Mouse (Mus musculus): ENCODE results near the gene Bcr. TPM values are rescaled to one million over a fixed set of nuclear protein-coding genes. Genes with fewer than 3 reads are reported as not detected.
"Not testable (repeated sequence)": the region's sequence is repeated elsewhere in the genome, so short reads cannot be mapped to it uniquely, and the experiment has no call there.

Gene Bcr
- total and polyA plus RNA-seq, 2 experiments, result 7.5 to 14.7 TPM

DNA sequence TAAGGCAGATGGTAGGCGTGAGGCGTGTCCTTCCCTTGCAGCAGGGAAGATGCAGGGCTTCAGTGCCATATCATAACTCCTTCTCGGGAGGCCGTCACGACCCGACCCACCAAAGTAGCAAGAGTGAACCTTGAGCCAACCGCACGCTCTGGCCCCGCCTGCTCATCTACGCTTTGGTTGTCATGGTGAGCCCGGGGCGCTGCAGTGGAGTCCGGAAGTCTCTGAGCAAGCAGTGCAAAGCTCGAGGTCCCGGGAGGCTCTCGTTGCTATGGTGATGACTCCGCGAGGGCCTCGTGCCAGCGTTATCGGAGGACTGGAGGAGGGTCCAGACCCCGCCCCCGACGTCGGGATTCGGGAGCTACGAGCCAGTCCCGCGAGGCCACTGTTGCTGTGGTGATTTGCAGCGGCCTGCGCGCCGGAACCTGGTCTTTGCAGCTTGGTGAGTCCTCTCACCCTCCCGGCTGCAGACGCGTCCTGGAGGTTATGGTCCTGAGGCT, 23.5 kb upstream of the Bcr start, which contains the start of gene Rab36:
Rab36 (plus strand) TSS at position 176 of the 497 bp plus-strand sequence.
- no peak for TF ChIP-seq CTCF (IDR thresholded peaks at IDR 0.05; ENCODE audit: low read depth, low read length)
- no peak for TF ChIP-seq POLR2A (IDR thresholded peaks at IDR 0.05; ENCODE audit: extremely low read depth, insufficient read depth, low read length)
- H3K9ac ChIP-seq (ENCODE audit: low read depth, low read length), result no peak within 1 kb of the TSS
- WGBS, result 4% methylated on average over 36 of the region's 36 CpGs

DNA sequence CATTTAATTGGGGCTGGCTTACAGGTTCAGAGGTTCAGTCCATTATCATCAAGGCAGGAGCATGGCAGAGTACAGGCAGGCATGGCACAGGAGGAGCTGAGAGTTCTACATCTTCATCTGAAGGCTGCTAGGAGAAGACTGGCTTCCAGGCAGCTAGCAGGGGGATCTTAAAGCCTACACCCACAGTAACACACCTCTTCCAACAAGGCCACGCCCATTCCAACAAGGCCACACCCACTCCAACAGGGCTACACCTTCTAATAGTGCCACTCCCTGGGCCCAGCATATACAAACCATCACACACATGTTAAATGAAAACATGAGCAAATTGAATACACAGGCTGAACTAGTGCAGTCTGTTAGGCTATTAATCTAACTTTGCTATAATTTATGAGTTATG, 18.3 kb upstream of the Bcr start:
- not testable (repeated sequence) for H3K36me3 ChIP-seq (ENCODE audit: control insufficient read depth, insufficient read depth, low read length); H3K79me2 ChIP-seq (ENCODE audit: control insufficient read depth, insufficient read depth, low read length); H3K9ac ChIP-seq (ENCODE audit: low read depth, low read length); H3K27me3 ChIP-seq (ENCODE audit: control insufficient read depth, insufficient read depth, low read length); H3K27ac ChIP-seq (replicated peaks; ENCODE audit: insufficient read depth, low read depth, low read length); DNase-seq (ENCODE audit: extremely low read depth, low read depth, low spot score); H3K4me3 ChIP-seq (ENCODE audit: insufficient read depth, low read depth, low read length)
- WGBS, result 7% methylated on average over 1 of the region's 1 CpGs
- peaks cover 17% of the 10 kb centered on the region for H3K4me1 ChIP-seq (ENCODE audit: control insufficient read depth, insufficient read depth, low read length)

More for the DNA sequence above, 23.5 kb upstream of the Bcr start, which contains the start of gene Rab36:
- Histone ChIP-seq H3K27me3 (ENCODE audit: control insufficient read depth, insufficient read depth, low read length) (no peaks in the 10 kb centered on the region), H3K79me2 (ENCODE audit: control insufficient read depth, insufficient read depth, low read length) (no peaks in the 10 kb centered on the region), H3K4me3 (ENCODE audit: insufficient read depth, low read depth, low read length) (peak within 1 kb of the TSS; percentile 36), H3K4me1 (ENCODE audit: control insufficient read depth, insufficient read depth, low read length) (peaks cover 10% of the 10 kb centered on the region), H3K36me3 (ENCODE audit: control insufficient read depth, insufficient read depth, low read length) (no peaks in the 10 kb centered on the region), H3K27ac (replicated peaks; ENCODE audit: insufficient read depth, low read depth, low read length) (no peak within 1 kb of the TSS)
- DNase-seq (ENCODE audit: extremely low read depth, low read depth, low spot score), result peak; percentile 66

DNA sequence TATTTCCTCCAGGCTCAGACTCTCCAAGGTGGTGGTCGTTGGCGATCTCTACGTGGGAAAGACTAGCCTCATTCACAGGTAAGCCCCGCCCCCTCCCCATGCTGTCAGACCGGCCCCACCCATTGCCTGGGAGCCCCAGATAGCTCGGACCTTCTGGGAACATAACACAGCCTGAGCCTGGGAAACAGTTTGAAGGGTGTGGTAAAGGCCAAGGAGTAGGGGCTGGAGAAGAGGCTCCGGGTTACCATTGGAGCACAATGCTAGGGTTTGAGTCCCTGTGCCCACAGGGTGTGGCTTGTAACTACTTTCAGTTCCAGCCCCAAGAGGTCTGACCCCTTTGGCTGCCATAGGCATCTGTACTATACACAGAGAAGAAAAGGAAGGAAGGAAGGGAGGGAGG, 15.9 kb upstream of the Bcr start:
- no peaks in the 10 kb centered on the region for H3K79me2 ChIP-seq (ENCODE audit: control insufficient read depth, insufficient read depth, low read length)
- WGBS, result 41% methylated on average over 7 of the region's 7 CpGs
- no peak for TF ChIP-seq POLR2A (IDR thresholded peaks at IDR 0.05; ENCODE audit: extremely low read depth, insufficient read depth, low read length)
- no peak for TF ChIP-seq CTCF (IDR thresholded peaks at IDR 0.05; ENCODE audit: low read depth, low read length)

DNA sequence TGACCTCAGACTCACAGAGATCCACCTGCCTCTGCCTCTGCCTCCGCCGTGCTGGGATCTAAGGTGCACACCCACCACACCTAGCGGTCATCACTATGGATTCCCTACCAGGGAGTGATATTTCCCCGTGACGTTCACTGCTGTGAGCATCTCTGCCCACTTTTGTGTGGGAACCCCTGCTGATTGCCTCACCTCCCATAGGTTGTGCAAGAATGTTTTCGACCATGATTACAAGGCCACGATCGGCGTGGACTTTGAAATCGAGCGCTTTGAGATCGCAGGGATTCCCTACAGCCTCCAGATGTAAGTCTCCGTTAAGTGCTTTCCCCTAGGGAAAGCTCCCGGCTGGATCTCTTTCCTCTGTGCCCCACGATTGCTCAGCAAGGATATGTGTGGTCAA, 14.6 kb upstream of the Bcr start:
- Histone ChIP-seq H3K36me3 (ENCODE audit: control insufficient read depth, insufficient read depth, low read length) (no peaks in the 10 kb centered on the region), H3K4me3 (ENCODE audit: insufficient read depth, low read depth, low read length) (no peak overlapping the region), H3K9ac (ENCODE audit: low read depth, low read length) (peak overlapping the region; percentile 20; the same call in 1 of the 2 replicates), H3K79me2 (ENCODE audit: control insufficient read depth, insufficient read depth, low read length) (no peaks in the 10 kb centered on the region), H3K4me1 (ENCODE audit: control insufficient read depth, insufficient read depth, low read length) (peaks cover 20% of the 10 kb centered on the region), H3K27me3 (ENCODE audit: control insufficient read depth, insufficient read depth, low read length) (no peaks in the 10 kb centered on the region), H3K27ac (replicated peaks; ENCODE audit: insufficient read depth, low read depth, low read length) (peak overlapping the region; percentile 85)
- 29% methylated on average over 15 of the region's 15 CpGs for WGBS
- TF ChIP-seq CTCF (IDR thresholded peaks at IDR 0.05; ENCODE audit: low read depth, low read length) (0 out of 2 replicates have a peak, but pooled peaks have one; percentile 4), POLR2A (IDR thresholded peaks at IDR 0.05; ENCODE audit: extremely low read depth, insufficient read depth, low read length) (no peak)
- peak; percentile 83 for DNase-seq (ENCODE audit: extremely low read depth, low read depth, low spot score)

More for the DNA sequence above, 15.9 kb upstream of the Bcr start:
- no peak overlapping the region for H3K27ac ChIP-seq (replicated peaks; ENCODE audit: insufficient read depth, low read depth, low read length)
- peaks cover 17% of the 10 kb centered on the region for H3K4me1 ChIP-seq (ENCODE audit: control insufficient read depth, insufficient read depth, low read length)
- no peaks in the 10 kb centered on the region for H3K27me3 ChIP-seq (ENCODE audit: control insufficient read depth, insufficient read depth, low read length)
- no peaks in the 10 kb centered on the region for H3K36me3 ChIP-seq (ENCODE audit: control insufficient read depth, insufficient read depth, low read length)
- H3K9ac ChIP-seq (ENCODE audit: low read depth, low read length), result no peak overlapping the region
- no peak for DNase-seq (ENCODE audit: extremely low read depth, low read depth, low spot score)
- no peak overlapping the region for H3K4me3 ChIP-seq (ENCODE audit: insufficient read depth, low read depth, low read length)

DNA sequence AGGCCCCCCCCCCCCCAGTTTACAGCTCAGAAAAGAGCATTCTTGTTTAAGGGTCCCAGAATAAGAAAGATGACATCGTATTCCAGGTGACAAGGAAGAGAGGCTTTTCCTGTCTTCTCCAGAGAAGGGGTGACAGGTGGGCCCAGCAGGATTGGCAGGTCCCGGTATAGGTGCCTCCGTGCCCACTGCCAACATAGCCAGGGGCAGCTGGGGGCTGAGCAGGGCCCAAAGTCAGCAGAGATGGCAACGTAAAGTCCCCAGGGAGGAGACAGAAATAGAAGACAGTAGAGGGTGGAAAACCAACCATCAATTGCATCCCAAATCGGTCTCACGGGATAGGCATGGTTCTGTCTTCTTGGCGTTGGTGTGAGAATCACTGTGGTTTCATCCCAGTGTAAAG, 11.7 kb upstream of the Bcr start:
- Histone ChIP-seq H3K4me1 (ENCODE audit: control insufficient read depth, insufficient read depth, low read length) (peaks cover 34% of the 10 kb centered on the region), H3K36me3 (ENCODE audit: control insufficient read depth, insufficient read depth, low read length) (no peaks in the 10 kb centered on the region), H3K27ac (replicated peaks; ENCODE audit: insufficient read depth, low read depth, low read length) (no peak overlapping the region), H3K27me3 (ENCODE audit: control insufficient read depth, insufficient read depth, low read length) (no peaks in the 10 kb centered on the region), H3K9ac (ENCODE audit: low read depth, low read length) (no peak overlapping the region), H3K4me3 (ENCODE audit: insufficient read depth, low read depth, low read length) (no peak overlapping the region), H3K79me2 (ENCODE audit: control insufficient read depth, insufficient read depth, low read length) (peaks cover 7% of the 10 kb centered on the region; the same call in 1 of the 2 replicates)
- 98% methylated on average over 7 of the region's 7 CpGs for WGBS
- no peak for DNase-seq (ENCODE audit: extremely low read depth, low read depth, low spot score)
- TF ChIP-seq CTCF (IDR thresholded peaks at IDR 0.05; ENCODE audit: low read depth, low read length), result no peak
- TF ChIP-seq POLR2A (IDR thresholded peaks at IDR 0.05; ENCODE audit: extremely low read depth, insufficient read depth, low read length), result no peak

DNA sequence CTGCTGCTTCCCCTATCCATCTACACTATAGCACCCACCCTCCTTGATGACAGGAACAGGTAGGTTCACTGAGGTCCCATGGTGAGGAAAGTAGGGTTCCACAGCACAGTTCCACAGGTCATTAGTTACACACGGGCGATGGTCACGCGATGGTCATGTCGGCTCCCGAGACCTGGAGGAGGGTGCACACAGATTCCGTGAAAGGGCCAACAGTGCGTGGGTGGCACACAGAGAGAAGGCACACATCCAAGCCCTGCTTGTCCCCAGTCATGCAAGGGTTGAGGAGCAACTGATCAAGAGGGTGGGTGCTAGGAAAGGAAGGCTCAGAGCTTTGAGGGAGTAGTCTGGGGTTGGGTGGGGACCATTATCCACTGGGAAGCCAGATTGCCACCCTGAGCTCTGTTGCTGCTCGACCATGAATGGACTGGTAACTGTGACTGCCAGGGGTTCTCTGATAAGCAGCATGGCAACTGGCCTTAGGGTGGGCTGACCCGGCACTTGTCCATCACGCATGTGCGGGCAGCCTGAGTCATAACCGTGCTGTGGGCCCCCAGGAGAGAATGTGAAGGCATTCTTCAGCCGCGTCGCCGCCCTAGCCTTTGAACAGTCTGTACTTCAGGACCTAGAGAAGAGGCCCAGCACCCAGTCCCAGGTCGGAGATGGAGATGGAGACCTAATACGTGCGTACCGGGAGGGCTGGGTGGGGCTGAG, 8.9 kb upstream of the Bcr start:
- Histone ChIP-seq H3K4me1 (ENCODE audit: control insufficient read depth, insufficient read depth, low read length) (peaks cover 34% of the 10 kb centered on the region), H3K9ac (ENCODE audit: low read depth, low read length) (peak overlapping the region; percentile 8; the same call in 1 of the 2 replicates), H3K27ac (replicated peaks; ENCODE audit: insufficient read depth, low read depth, low read length) (no peak overlapping the region; the same call in 1 of the 2 replicates), H3K79me2 (ENCODE audit: control insufficient read depth, insufficient read depth, low read length) (peaks cover 7% of the 10 kb centered on the region; the same call in 1 of the 2 replicates), H3K36me3 (ENCODE audit: control insufficient read depth, insufficient read depth, low read length) (no peaks in the 10 kb centered on the region), H3K27me3 (ENCODE audit: control insufficient read depth, insufficient read depth, low read length) (no peaks in the 10 kb centered on the region), H3K4me3 (ENCODE audit: insufficient read depth, low read depth, low read length) (peak overlapping the region; percentile 29; the same call in 1 of the 2 replicates)
- peak; percentile 55 for DNase-seq (ENCODE audit: extremely low read depth, low read depth, low spot score)
- 47% methylated on average over 21 of the region's 21 CpGs for WGBS
- TF ChIP-seq CTCF (IDR thresholded peaks at IDR 0.05; ENCODE audit: low read depth, low read length), result no peak
- TF ChIP-seq POLR2A (IDR thresholded peaks at IDR 0.05; ENCODE audit: extremely low read depth, insufficient read depth, low read length), result no peak

All from liver, adult 2 months (tissue).